Mouse (Mus musculus) brain, embryonic 14.5 days (tissue): ENCODE measurements around the gene Havcr2. TPM values are rescaled to one million over a fixed set of nuclear protein-coding genes. Genes with fewer than 3 reads are reported as not detected.
"Not testable (repeated sequence)": the region's sequence is repeated elsewhere in the genome, so short reads cannot be mapped to it uniquely, and the experiment has no call there.

ENCODE experiments used
- DNase-seq: peaks from one replicate; pipeline ENCODE4 v3.0.0-alpha.2; 2011; ENCODE audit warnings: low read depth
- CTCF ChIP-seq: fragments of 200-500 bp; IDR thresholded peaks from 2 replicates; pipeline ENCODE4 v1.5.1; 2012; ENCODE audit warnings: inconsistent platforms, mild to moderate bottlenecking, moderate library complexity, borderline replicate concordance; ENCODE audit not compliant: insufficient read depth, insufficient read length; ENCODE audit errors: extremely low read depth
- POLR2A ChIP-seq: fragments of 200-500 bp; IDR thresholded peaks from 2 replicates; pipeline ENCODE4 v1.6.1; 2012; ENCODE audit warnings: mild to moderate bottlenecking, inconsistent platforms, borderline replicate concordance; ENCODE audit not compliant: poor library complexity, insufficient read depth, insufficient read length, severe bottlenecking; ENCODE audit errors: extremely low read depth
- polyA plus RNA-seq: library from polyadenylated mRNA; depleted of rRNA; stranded (reverse); fragments of >200 nt; gene quantifications from 2 replicates; pipeline ENCODE4 v1.2.3, GENCODE M21; 2012; rRNA removed

Gene Havcr2
- polyA plus RNA-seq, result 0.10 and 0.19 TPM in 2 replicates

GRCm38 (mm10) chr11:46454453-46455045 is at the start of gene Havcr2:
Gene Havcr2 (plus strand): TSS chr11:46454935.
- TF ChIP-seq POLR2A (no peak), CTCF (no peak)
- no peak for DNase-seq

DNA sequence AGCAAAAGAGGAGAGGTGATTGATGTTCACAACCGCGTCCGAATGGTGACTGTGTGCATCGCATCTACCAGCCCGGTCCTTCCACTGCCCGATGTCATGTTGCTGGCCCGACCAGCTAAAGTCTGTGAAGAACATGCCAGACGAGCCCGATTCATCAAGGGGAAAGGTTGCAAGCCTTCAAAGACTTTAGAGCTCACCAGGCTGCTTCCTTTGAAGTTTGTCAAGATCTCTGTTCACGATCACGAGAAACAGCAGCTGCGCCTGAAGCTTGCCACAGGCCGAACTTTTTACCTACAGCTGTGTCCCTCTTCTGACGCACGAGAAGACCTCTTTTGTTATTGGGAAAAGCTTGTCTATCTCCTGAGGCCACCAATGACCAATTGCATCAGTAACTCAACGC is 49.7 kb upstream of the Havcr2 start:
- TF ChIP-seq POLR2A, result no peak
- TF ChIP-seq CTCF, result no peak

GRCm38 (mm10) chr11:46406721-46407120 is 48.0 kb upstream of the Havcr2 start:
- no peak for DNase-seq
- TF ChIP-seq POLR2A, result no peak
- TF ChIP-seq CTCF, result no peak

More for the DNA sequence above, 49.7 kb upstream of the Havcr2 start:
- DNase-seq, result no peak

GRCm38 (mm10) chr11:46410018-46410563 is 44.6 kb upstream of the Havcr2 start:
- no peak for TF ChIP-seq POLR2A
- no peak for TF ChIP-seq CTCF
- no peak for DNase-seq

- no peak for TF ChIP-seq POLR2A
- no peak for TF ChIP-seq CTCF
- DNase-seq, result no peak
Measured at GRCm38 (mm10) chr11:46418438-46418837, 36.3 kb upstream of the Havcr2 start.

DNA sequence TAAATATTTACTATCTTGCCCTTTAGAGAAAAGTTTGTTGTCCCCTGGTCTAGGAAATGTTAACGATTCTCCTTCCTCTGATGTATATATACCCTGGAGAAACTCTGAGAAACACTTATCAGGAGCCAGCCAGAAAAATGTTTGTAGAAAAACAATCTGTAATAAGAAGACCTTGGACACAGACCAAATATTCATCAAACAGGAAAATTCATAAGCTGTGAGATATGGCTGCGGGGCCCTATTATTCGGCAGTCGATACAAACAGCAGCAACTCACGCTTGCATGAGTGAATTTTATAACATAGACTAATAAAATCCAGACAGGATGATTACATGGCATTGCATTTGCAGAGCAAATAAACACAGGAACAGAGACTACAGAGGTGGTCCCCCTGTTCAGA is 35.9 kb upstream of the Havcr2 start:
- no peak for TF ChIP-seq CTCF
- TF ChIP-seq POLR2A, result no peak
- DNase-seq, result no peak

DNA sequence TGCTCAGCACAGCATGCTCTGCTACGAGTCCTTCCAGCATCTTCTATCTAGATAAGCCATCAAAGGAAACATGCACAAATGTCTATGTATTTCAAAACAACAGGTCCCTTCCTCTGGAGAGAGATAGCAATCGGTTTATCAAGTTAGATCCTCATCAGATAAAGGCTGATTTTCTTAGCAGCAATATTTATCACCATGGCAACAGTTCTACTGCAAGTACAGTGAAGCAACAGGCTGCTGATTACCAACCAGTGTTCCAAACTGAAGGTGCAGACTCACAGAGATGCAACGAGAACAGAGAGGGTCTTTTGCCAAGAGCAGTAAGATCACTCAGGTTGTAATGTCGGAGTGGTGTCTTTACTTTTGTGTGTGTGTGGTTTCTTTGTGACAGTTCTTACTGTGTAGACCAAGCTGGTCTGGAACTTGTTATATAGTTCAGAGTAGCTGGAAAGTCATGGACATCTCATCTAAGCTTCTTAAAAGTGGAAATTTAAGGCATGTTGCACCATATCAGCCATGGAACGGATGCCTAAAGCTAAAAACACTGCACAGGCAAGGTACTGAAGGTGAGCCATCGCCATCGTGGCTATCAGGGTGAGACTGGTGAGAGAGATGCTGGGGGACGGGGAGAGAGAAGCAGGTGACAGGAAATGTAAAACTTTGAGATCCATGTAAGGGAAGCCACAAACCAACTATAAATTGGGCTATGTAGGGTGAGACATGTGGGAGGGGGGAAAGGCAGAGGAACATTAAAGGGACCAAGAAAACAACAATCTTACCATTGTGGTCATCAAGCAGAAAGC is 33.4 kb upstream of the Havcr2 start:
- no peak for DNase-seq
- TF ChIP-seq CTCF, result no peak

GRCm38 (mm10) chr11:46428131-46428530 is 26.6 kb upstream of the Havcr2 start:
- not testable (repeated sequence) for DNase-seq

GRCm38 (mm10) chr11:46430123-46430522 is 24.6 kb upstream of the Havcr2 start:
- TF ChIP-seq POLR2A, result no peak
- TF ChIP-seq CTCF, result no peak

DNA sequence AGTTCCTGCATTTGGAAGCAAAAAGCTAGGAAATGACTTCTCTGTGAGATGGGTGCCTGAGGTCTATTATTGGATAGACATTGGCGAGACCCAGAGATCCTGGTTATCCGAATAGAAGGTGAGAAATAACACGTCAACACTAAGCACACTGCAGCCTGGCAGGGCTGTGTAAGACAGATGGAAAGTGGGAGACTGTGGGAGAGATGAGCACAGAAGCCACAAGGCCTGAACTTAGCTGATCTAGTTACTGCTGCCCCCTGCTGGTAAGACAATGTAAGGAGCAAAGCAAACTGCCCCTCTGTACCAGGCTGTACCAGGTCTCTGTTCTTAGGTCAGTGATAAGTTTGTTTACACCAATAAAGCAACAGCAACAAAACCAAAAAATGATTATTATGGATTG is 23.6 kb upstream of the Havcr2 start:
- no peak for TF ChIP-seq POLR2A
- TF ChIP-seq CTCF, result peak; percentile 83; the same call in 1 of the 2 replicates
- peak; percentile 93 for DNase-seq

More at GRCm38 (mm10) chr11:46430123-46430522, 24.6 kb upstream of the Havcr2 start:
- no peak for DNase-seq

- TF ChIP-seq POLR2A (no peak), CTCF (no peak)
Measured at GRCm38 (mm10) chr11:46435363-46435762, 19.4 kb upstream of the Havcr2 start.

More at GRCm38 (mm10) chr11:46435363-46435762, 19.4 kb upstream of the Havcr2 start:
- DNase-seq, result no peak
